ENCODE assay signal across 8 mouse cellular contexts in genomic region chr3:109124091-109124490, GRCm38 (mm10). TPM values are rescaled to one million over a fixed set of nuclear protein-coding genes. Genes with fewer than 3 reads are reported as not detected.
DNase-seq lines count a peak whose midpoint lies in the region; ATAC-seq and TF ChIP-seq lines count a peak whose summit lies in the region.

No protein-coding gene starts in this region.

- H3K4me1 ChIP-seq in bone marrow macrophage, adult 2 months (ENCODE audit: control insufficient read depth, insufficient read depth, low read length), result peaks cover 15% of the 10 kb centered on the region
- H3K4me1 ChIP-seq in heart, embryonic 16.5 days (ENCODE audit: control insufficient read depth, insufficient read depth, low read length), result peaks cover 24% of the 10 kb centered on the region

- 19% methylated on average over 4 of the region's 4 CpGs for WGBS in heart, embryonic 16.5 days

- peak overlapping the region; percentile 80 for H3K4me2 ChIP-seq in heart, embryonic 16.5 days (ENCODE audit: low read depth, low read length)

- H3K27me3 ChIP-seq in heart, embryonic 16.5 days (ENCODE audit: control insufficient read depth, insufficient read depth, low read length), result no peaks in the 10 kb centered on the region

- peaks cover 6% of the 10 kb centered on the region; the same call in 1 of the 2 replicates for H3K36me3 ChIP-seq in heart, embryonic 16.5 days (ENCODE audit: control insufficient read depth, insufficient read depth)

- H3K9ac ChIP-seq in heart, embryonic 16.5 days (ENCODE audit: low read length), result peak overlapping the region; percentile 97

- TF ChIP-seq CTCF in bone marrow macrophage, adult 2 months (IDR thresholded peaks at IDR 0.05; ENCODE audit: low read depth, low read length), result no peak

- peak; percentile 30 for DNase-seq in adrenal gland, adult 2 months
- DNase-seq in adrenal gland, postnatal 14 days, result no peak
- DNase-seq in lung, postnatal 36 days, result peak; percentile 36
- no peak for DNase-seq in thymus, postnatal 25 days
- no peak for DNase-seq in gastrocnemius, postnatal 4 days (ENCODE audit: low spot score in 2 of 2)
- no peak for DNase-seq in cerebellum, postnatal 14 days

- no peak overlapping the region for H3K27ac ChIP-seq in bone marrow macrophage, adult 2 months (ENCODE audit: insufficient read depth, low read depth, low read length)
- H3K27ac ChIP-seq in heart, embryonic 16.5 days (ENCODE audit: low read length), result peak overlapping the region; percentile 93

- ATAC-seq in heart, embryonic 16.5 days (replicated peaks; ENCODE audit: extremely low read depth, insufficient read depth, low FRiP score), result no peak

- H3K4me3 ChIP-seq in bone marrow macrophage, adult 2 months (ENCODE audit: insufficient read depth, low read length), result peak overlapping the region; percentile 100
- H3K4me3 ChIP-seq in heart, embryonic 16.5 days (ENCODE audit: low read length), result peak overlapping the region; percentile 96

- TF ChIP-seq POLR2A in bone marrow macrophage, adult 2 months (IDR thresholded peaks at IDR 0.05; ENCODE audit: borderline replicate concordance, low read depth, low read length), result no peak

- no peaks in the 10 kb centered on the region for H3K9me3 ChIP-seq in heart, embryonic 16.5 days (replicated peaks; ENCODE audit: control insufficient read depth, low read length)

RNA-seq across cellular contexts. Expression of gene Slc25a24, which starts 1.1 kb away (rescaled TPM):
- 10 to 100 TPM; 49.5 to 86.5 TPM for total RNA-seq in adrenal gland, adult 2 months (2021)
- polyA plus RNA-seq in adrenal gland, adult 2 months (2012; rRNA removed), result 23.1 and 24.9 TPM in 2 replicates
- 41.6 and 44.3 TPM in 2 replicates for total RNA-seq in adrenal gland, postnatal 14 days (2021)
- polyA plus RNA-seq in bone marrow macrophage, adult 2 months (2012; ENCODE audit: insufficient read depth, insufficient read length, missing spikeins), result 46.2 and 48.2 TPM in 2 replicates
- 17.1 and 19.8 TPM in 2 replicates for polyA plus RNA-seq in heart, embryonic 16.5 days (2015; fragmentation: Nextera tagmentation; extraction: Ambion mirVana)
- 10 to 100 TPM; 40.2 to 50.6 TPM for total RNA-seq in gastrocnemius, postnatal 4 days (2021)

RNA-seq across cellular contexts. Expression of gene Slc25a54, which starts 43.8 kb away (rescaled TPM):
- not detected for total RNA-seq in adrenal gland, adult 2 months (2021)
- polyA plus RNA-seq in adrenal gland, adult 2 months (2012; rRNA removed), result not detected in 2 replicates
- total RNA-seq in adrenal gland, postnatal 14 days (2021), result not detected in 2 replicates
- not detected in 2 replicates for polyA plus RNA-seq in bone marrow macrophage, adult 2 months (2012; ENCODE audit: insufficient read depth, insufficient read length, missing spikeins)
- polyA plus RNA-seq in heart, embryonic 16.5 days (2015; fragmentation: Nextera tagmentation; extraction: Ambion mirVana), result not detected in 2 replicates
- not detected for total RNA-seq in gastrocnemius, postnatal 4 days (2021)

Comparison
In these comparisons a context has a peak if more than half of its experiments do, and no peak if none do; other contexts are left out.
1. DNase-seq: peak in adrenal gland, adult 2 months (single experiment) and lung, postnatal 36 days (single experiment); none in adrenal gland, postnatal 14 days (single experiment), thymus, postnatal 25 days (single experiment), gastrocnemius, postnatal 4 days (0 of 2) and cerebellum, postnatal 14 days (0 of 2).